Mouse (Mus musculus) thymus, postnatal 25 days (tissue): Measurements from ENCODE around the gene Kctd4.

Experiments
- DNase-seq: peaks from one replicate; pipeline ENCODE4 v3.0.0; 2022

Gene Kctd4

GRCm38 (mm10) chr14:75992371-75992770, 37.6 kb downstream of the Kctd4 start:
- no peak for DNase-seq

GRCm38 (mm10) chr14:75998082-75998481, 43.3 kb downstream of the Kctd4 start:
- DNase-seq: no peak

DNA sequence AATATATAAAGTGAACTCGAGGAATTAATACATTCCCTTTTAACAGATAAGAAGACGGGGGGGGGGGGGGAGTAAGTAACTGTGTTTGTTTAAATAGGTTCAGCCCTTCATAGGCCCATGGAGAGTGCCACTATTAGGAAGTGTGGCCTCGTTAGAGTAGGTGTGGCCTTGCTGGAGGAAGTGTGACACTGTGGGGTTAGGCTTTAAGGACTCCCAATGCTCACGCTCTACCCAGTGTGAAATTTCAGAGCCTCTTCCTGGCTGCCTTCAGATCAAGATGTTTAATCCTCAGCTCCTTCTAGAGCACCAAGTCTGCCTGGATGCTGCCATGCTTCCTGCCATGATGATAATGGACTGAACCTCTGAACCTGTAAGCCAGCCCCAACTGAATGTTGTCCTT, 47.0 kb downstream of the Kctd4 start:
- DNase-seq: no peak

- DNase-seq: no peak
These were observed 50.2 kb downstream of the Kctd4 start for GRCm38 (mm10) chr14:76005011-76005410.

DNA sequence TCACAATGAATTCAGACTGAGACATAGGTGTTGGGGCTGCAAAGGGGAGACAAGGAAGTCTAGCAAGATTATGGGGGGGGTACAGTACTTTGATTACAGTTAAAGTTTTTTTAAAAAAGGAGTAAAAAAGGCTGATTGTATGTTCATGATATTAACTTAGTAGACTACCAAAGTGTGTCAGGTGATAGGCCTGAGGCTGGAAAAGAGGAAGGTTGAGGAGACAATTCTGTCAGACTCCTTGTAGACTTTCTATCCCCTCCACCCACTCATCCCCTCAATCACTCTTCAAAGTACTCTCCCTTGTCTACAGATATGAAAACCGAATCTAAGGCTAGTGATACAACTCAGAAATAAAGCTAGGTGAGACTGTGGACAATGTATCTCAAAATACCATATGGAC, 53.4 kb downstream of the Kctd4 start:
- no peak for DNase-seq

DNA sequence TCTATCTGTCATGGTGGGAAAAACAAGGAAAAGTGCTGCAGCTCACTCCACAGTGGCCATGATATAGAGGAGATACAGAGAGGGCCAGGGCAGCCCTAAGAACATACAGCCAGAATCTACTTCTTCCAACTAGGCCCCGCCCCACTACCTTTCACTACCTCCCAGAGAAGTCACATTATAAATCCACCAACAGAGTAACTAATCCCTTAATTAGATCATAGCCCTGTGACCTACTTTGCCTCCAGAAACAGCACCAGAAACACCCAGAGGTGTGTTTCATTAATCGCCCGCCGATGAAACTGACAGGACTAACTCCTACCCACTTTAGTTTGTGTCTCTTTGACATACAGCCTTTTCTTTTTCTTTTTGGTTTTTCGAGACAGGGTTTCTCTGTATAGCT, 54.4 kb downstream of the Kctd4 start:
- DNase-seq: no peak

DNA sequence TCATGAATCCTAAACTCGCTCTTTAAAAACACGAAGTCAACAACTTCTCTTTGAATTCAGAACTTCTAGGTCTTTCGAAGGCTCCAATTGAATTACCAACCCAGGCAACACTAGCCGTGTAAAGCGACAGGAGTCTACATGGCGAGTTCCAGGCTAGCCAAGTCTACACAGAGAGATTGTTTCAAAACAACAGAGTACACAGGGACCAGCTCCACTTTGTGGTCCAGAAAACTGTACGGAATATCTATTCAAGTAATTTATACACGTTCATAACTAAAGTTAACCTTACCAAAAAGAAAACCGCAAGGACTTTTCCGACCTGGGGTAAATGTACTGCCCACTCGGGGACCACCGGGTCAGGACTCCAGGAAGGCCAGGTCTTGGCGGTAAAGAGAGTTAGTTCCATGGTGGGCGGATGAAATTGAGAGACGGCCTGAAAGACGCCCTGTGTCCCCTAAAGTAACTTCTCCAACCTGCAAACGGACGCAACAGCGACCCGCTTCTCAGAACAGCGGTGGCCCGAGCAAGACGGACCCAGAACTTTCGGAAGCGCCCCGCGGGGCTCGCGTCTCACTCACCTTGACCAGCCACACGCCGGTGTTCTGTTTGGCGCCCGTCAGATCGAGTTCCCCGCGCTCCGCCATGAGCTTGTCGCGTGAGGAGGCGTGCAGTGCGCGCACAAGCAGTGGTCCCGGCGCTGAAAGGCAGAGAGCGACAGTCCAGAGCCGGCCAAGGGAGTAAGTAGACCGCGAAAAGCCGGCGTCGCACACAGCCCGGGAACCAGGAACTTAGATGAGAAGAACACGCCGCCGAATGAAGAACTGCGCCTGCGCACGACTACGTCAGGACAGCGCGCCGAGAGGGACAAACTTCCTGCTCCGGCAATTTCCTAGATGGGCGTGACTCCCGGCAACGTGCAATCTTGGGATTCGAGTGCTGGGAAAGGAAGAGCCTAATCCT, 55.6 kb downstream of the Kctd4 start, which contains the start of gene Gtf2f2:
TSS of gene Gtf2f2 (minus strand) at position 764 of the 960 bp plus-strand sequence.
- DNase-seq: peak; percentile 94

- no peak for DNase-seq
These were observed 56.3 kb downstream of the Kctd4 start for GRCm38 (mm10) chr14:76011062-76011457.

DNA sequence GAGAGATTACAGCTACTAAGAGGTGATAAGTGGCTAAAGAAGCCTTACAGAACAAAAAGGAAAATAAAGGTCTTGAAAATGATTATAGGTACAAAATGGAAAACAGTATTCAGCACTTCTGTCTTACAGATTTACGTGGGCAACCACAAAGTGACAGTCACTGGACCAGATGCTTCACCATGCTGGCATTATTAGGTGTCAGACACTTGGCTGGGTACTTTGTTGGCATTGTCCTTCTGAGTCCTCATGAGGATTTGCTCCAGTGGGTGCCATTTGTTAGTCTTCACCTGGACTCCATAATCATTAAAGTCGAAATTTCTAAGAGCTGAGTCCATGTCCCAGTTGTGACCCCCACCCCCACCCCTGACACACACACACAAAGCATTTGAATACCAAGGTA, 59.5 kb downstream of the Kctd4 start:
- DNase-seq: no peak
